Mouse (Mus musculus): ENCODE results near the gene Rnf220.

The Rnf220 gene

DNA sequence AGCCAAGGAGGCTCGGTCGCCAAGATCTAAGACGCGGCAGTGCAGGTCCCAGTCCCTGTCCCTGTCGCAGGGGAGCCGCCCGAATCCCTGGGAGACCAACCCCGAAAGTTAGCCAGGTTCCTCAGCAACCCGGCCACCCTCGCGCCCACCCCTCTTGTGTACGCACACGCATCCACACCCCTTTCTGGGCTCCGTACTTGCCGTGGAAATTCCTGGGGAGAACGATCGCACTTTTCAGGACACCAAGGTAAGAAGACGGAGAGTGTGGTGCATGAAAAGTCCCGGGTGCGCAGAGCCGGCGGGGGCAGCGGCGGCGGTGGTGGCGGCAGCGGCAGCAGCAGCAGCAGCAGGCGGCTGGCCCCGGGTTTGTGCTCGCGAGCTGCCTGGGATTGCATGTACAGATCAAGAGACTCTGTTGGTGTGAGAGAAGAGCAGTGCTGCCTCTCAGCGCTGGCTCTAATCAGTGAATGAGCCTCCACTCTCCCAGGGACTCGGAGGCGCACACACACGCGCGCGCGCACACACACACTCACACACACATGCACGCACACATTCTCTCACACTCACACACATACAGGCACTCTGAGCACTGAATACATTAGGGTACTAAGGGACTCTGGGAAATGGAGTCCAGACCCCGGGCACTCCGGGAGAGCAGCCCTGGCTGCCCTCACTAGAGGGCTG lies at the start of gene Rnf220:
Gene Rnf220 (minus strand): TSS at position 571 of the 684 bp plus-strand sequence.
- peak; percentile 19 to 44 for DNase-seq

DNA sequence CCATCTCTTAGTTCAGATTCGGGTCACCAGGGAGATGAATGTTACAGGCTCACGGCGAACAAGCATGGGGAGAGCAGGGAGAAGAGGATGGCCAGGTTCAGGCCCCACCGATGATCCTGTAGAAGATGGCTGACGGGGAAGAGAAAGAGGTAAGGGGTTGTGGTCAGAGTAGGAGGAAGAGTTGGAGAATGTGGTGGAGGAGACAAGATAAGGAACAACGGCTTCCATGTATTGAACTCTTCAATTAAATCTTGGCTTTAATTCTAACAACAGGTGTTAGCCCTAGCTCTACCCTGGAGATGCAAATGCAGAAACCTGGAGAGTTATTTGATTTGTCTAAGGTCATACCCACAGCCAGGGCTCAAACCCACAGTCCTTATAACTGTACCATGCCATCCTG lies 49.8 kb upstream of the Rnf220 start:
- no peak for DNase-seq

DNA sequence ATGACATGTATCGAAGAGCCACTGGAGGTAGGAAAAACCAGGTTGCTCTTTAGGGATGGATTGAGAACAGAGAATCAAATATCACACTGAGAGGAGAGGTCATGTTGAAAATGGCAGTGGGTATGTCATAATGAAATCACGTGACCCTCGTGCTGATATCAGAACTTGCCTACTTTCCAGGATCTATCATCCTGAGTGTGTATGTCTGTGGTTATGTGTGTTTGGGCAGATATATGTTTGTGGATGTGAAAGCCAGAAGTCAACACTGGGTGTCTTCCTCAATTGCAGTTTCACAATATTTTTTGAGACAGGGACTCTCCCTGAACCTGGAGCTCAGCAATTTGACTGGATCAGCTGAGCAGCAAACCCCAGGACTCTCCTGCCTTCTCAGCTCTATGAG lies 48.6 kb upstream of the Rnf220 start:
- DNase-seq = no peak

DNA sequence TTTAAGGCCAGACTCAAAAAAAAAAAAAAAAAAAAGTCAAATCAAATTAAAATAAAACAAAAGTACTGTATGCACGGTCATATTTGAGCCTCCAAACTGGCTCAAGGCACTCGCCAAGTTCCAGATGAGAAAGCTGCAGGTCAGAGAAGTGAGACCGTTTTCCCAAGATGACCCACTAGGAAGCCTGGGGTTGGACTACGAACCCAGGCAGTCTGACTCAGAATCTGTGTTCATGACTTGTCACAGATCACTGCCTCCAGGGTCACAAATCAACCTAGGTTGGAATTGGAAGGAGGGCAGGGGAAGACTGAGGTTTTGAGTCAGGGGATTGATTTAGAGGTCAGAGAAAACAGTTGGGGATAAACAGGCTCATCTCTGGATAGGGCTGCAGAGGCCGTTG lies 43.7 kb upstream of the Rnf220 start:
- DNase-seq = no peak

DNA sequence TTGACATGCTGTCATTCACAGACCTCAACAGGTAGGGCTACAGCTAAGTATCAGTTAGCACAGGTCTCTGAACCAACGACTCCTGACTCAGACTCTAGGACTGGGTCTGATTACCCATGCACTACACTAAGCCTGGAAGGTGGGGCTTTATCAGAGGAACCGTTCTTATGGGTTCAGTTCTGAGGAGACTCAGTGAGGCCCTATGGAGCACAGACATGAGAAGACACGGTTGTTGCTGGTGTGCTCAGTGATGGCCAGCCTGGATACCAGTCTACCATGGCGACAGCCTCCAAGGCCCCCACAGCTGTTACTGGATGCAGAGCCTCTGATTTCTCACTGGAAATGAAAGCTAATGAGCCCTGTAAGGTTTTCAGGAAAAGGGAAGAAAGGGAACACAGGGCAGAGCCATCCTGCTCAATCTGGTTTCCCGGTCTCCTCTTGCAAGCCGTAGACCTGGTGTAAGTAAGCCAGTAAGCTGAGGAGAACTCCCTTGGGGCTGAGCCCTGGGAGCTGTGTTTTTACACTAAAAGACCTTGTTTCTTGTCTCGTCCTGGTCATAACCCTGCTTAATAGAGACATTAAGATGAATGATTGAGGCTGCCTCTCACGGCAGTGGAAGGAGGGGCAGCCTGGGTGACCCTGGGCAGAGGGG lies 42.6 kb upstream of the Rnf220 start:
- no peak for DNase-seq

- DNase-seq = no peak
Observed at GRCm38 (mm10) chr4:117537002-117537401, 40.1 kb upstream of the Rnf220 start.

- no peak for DNase-seq
Observed at GRCm38 (mm10) chr4:117535496-117536200, 38.8 kb upstream of the Rnf220 start.

DNA sequence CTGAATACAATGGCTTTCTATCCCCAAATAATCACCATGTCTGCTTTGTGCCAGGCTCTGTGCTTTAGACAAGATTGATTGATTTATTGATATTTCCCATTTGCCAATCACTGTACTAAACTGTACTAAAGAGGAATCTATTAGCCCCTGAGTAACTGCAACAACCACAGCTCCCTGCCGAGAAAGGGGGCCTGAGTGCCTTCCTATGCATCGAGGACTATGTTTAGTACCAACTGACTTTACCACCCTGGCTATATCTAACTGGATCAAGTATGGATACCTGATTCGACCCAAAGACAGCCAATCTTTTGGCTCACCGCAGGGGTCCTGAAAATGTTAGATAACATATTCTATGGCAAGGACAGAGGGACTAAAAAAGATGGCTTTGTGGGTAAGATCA lies 33.0 kb upstream of the Rnf220 start:
- no peak for DNase-seq

GRCm38 (mm10) chr4:117527952-117528351 lies 31.1 kb upstream of the Rnf220 start:
- peak; percentile 11 to 48 for DNase-seq

- no peak for DNase-seq
Observed at GRCm38 (mm10) chr4:117527116-117527899, 30.5 kb upstream of the Rnf220 start.

GRCm38 (mm10) chr4:117525990-117526389 lies 29.1 kb upstream of the Rnf220 start:
- DNase-seq = no peak

DNA sequence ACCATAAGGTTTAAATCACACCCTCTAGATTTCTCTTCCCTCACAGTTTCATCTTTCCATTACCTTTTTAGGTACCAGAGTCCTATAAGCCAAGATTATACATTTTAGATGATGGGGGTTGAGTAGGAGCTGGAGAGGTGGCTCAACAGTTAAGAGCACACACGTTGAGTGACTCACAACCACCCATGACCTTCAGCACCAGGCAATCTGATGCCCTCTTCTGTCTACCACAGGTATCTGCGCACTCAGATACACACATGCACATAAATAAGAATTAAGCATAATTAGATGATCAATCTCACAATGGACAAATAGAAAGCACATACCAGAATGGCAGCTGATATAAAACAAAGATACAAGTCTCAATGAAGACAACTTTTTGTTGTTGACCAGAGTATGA lies 24.5 kb upstream of the Rnf220 start:
- no peak for DNase-seq

GRCm38 (mm10) chr4:117518246-117518645 lies 21.4 kb upstream of the Rnf220 start:
- no peak for DNase-seq

GRCm38 (mm10) chr4:117499043-117499442 lies 2.2 kb upstream of the Rnf220 start:
- DNase-seq = no peak

DNA sequence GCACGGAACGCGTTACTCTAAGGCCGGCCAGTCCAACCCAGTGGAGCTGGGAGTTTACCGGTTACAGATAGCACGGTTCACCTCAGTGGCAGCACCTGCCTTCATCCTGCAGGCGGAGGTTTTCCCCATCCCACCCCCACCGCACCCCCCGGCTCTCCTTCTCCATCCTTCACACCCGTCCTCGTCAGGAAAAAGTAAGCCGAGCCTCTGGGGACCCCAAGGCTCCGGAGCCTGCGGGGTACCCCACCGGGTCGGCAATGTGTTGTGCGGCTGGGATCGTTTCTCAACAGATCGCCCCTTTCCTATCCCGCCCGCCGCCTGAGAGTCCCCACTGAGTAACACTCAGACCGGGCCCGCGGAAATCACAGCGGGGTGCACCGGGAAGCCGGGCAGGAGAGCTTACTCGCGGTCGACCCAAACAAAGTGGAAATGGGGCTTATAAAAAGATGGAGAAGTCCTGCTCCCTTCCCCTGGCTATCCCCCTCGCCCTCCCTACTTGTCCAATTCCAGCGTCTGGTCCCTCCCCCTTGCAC lies 917 bp downstream of the Rnf220 start:
- DNase-seq = peak in 1 of 2 experiments; percentile 23

GRCm38 (mm10) chr4:117494911-117495501 lies 1.8 kb downstream of the Rnf220 start:
- peak; percentile 22 to 29 for DNase-seq

- DNase-seq = peak; percentile 33 to 45
Observed at GRCm38 (mm10) chr4:117493905-117494851, 2.7 kb downstream of the Rnf220 start.

DNA sequence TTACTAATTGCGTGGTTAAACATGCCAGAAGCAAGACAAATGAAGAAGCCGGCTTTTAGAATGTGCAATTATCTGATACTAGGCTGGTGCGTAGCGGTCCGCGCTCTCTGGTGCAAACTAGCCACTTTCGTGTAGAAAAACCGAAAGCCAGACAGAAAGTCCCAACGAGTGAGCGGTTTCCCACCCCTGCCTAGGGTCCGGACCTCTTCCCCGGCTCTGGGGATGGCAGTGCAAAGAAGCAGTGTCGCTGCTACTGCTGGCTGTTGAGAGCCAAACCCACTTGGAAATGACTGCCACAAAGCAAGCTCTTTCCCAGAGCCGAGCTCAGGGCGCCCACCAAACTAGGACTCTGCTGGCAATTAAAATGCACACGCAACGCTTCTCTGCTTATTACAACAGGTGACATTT lies 3.7 kb downstream of the Rnf220 start:
- peak; percentile 16 to 43 for DNase-seq

DNA sequence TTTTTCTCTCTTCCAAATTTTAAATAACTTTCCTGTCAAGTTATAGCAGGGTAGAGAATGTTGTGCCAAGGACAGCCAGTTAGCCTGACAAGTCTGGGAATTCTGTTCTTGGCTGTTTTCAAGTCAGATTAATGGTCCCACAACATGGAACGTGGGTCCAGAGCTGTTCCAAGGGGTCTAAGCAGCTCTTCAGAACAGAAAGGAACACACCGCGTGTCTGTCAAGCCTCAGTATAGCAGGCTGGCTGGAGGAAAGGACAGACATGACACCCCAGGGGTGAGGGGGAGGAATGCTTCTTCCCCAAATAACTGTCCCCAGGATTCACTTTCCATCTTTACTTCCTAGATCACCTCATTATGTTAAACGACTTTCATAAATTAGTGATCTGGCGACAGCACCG lies 5.0 kb downstream of the Rnf220 start:
- no peak for DNase-seq

- DNase-seq = no peak
Observed at GRCm38 (mm10) chr4:117489975-117490374, 6.9 kb downstream of the Rnf220 start.

DNA sequence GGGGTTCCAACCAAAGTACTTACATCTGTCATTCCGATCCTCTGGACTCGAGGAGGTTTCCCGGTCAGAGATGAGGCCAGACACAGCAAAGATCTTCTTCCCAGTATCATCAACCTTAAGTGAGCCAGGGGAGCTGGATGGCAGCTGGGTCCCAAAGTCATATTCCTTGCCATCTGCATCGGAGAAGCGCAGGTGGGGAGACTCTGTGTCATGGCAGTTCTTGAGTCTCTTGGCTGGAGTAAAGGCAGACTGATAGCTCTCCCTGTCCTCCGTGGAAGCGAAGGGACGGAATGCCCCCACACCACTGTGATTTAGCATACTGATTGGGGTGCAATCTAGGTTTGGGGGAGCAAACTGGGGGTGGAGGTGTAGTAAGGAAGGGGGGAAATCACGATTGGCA lies 7.3 kb downstream of the Rnf220 start:
- DNase-seq = no peak

Measured in cerebellum, postnatal 25 days (tissue).